Mouse (Mus musculus) heart, embryonic 14.5 days (tissue): ENCODE results near the gene Lhpp. TPM values are rescaled to one million over a fixed set of nuclear protein-coding genes. Genes with fewer than 3 reads are reported as not detected.
A peak's percentile ranks its signal among the peaks of the same experiment; 100 is the strongest.

Experiments
- ATAC-seq: fragments of 200-750 bp; cut with Nextera tagmentation; 2 replicates; pipeline ENCODE4 v1.8.0; 2017; ENCODE audit warnings: low read depth, moderate TSS enrichment; ENCODE audit not compliant: insufficient number of reproducible peaks, insufficient read depth, low FRiP score
- H3K27ac ChIP-seq, 2 experiments: fragments of 200-500 bp in 1 of 2; fragments of 300-500 bp in 1 of 2; sonication (generic) in 1 of 2; replicated peaks in 1 of 2; 2 replicates each; pipeline ENCODE4 v1.5.1; 2012 to 2014; ENCODE audit warnings: low read depth in 2 of 2, low read length in 2 of 2, control low read depth in 1 of 2, mild to moderate bottlenecking in 1 of 2, mixed read lengths in 1 of 2; ENCODE audit not compliant: control insufficient read depth in 1 of 2, insufficient read depth in 1 of 2
- H3K27me3 ChIP-seq: fragments of 300-500 bp; sonication (generic); 2 replicates; pipeline ENCODE4 v1.6.1; 2014; ENCODE audit warnings: mild to moderate bottlenecking, low read length, control low read depth; ENCODE audit not compliant: control insufficient read depth, insufficient read depth
- H3K36me3 ChIP-seq: fragments of 300-500 bp; sonication (generic); 2 replicates; pipeline ENCODE4 v1.6.1; 2014; ENCODE audit warnings: mild to moderate bottlenecking, control low read depth, low read length, mixed read lengths; ENCODE audit not compliant: control insufficient read depth, insufficient read depth
- H3K4me1 ChIP-seq, 2 experiments: fragments of 200-500 bp in 1 of 2; fragments of 300-500 bp in 1 of 2; sonication (generic) in 1 of 2; 2 replicates each; pipeline ENCODE4 v1.6.1; 2012 to 2014; ENCODE audit warnings: low read length in 2 of 2, control low read depth in 1 of 2, mixed read lengths in 1 of 2; ENCODE audit not compliant: control insufficient read depth in 2 of 2, insufficient read depth in 2 of 2
- H3K4me2 ChIP-seq: fragments of 300-500 bp; sonication (generic); 2 replicates; pipeline ENCODE4 v1.6.1; 2014; ENCODE audit warnings: mild to moderate bottlenecking, low read length
- H3K4me3 ChIP-seq, 2 experiments: fragments of 200-500 bp in 1 of 2; fragments of 300-500 bp in 1 of 2; sonication (generic) in 1 of 2; 2 replicates each; pipeline ENCODE4 v1.5.1; 2012 to 2014; ENCODE audit warnings: low read length in 2 of 2, mild to moderate bottlenecking in 2 of 2, control low read depth in 1 of 2, low read depth in 1 of 2, moderate library complexity in 1 of 2; ENCODE audit not compliant: control insufficient read depth in 1 of 2, insufficient read depth in 1 of 2
- H3K9ac ChIP-seq: fragments of 300-500 bp; sonication (generic); 2 replicates; pipeline ENCODE4 v1.6.1; 2014; ENCODE audit warnings: mild to moderate bottlenecking, low read length
- H3K9me3 ChIP-seq: fragments of 300-500 bp; sonication (generic); 2 replicates; pipeline ENCODE4 v1.6.1; 2016; ENCODE audit warnings: low read length, control low read depth; ENCODE audit not compliant: control insufficient read depth
- WGBS: fragments of 180-500 bp; shearing (Covaris S2); extraction: QIAGEN DNeasy Blood & Tissue Kit; methylation state at CpG from one replicate; pipeline ENCODE4 v1.1.7; 2014; 5-methylcytosine and 5-hydroxymethylcytosine counted together
- polyA plus RNA-seq: library from polyadenylated mRNA; unstranded; fragments of >200 nt; fragmentation: Nextera tagmentation; extraction: Ambion mirVana; gene quantifications from 2 replicates; pipeline ENCODE4 v1.2.1, GENCODE M21; 2014

The Lhpp gene
- polyA plus RNA-seq, 1 experiment from 2014 or later, result 35.0 TPM

GRCm38 (mm10) chr7:132738844-132739243, 128.4 kb downstream of the Lhpp start:
- Histone ChIP-seq H3K27ac (no peak overlapping the region), H3K36me3 (0 out of 2 replicates have a peak, but pooled peaks cover 9% of the 10 kb centered on the region), H3K4me3 (no peak overlapping the region), H3K9ac (no peak overlapping the region), H3K27me3 (no peaks in the 10 kb centered on the region), H3K4me1 (peaks cover 19 to 39% of the 10 kb centered on the region in 2 experiments), H3K4me2 (no peak overlapping the region), H3K9me3 (no peaks in the 10 kb centered on the region)
- 85% methylated on average over 6 of the region's 6 CpGs for WGBS
- ATAC-seq, result no peak

- no peak for ATAC-seq
- WGBS, result 36% methylated on average over 6 of the region's 6 CpGs
- H3K4me2 ChIP-seq, result no peak overlapping the region
Measured at GRCm38 (mm10) chr7:132739829-132740228, 129.4 kb downstream of the Lhpp start.

GRCm38 (mm10) chr7:132742912-132743311, 132.5 kb downstream of the Lhpp start:
- no peaks in the 10 kb centered on the region for H3K9me3 ChIP-seq
- peaks cover 3 to 17% of the 10 kb centered on the region in 2 experiments; a peak in 3 of 4 replicates for H3K4me1 ChIP-seq
- no peak for ATAC-seq
- no peak overlapping the region for H3K9ac ChIP-seq
- H3K36me3 ChIP-seq, result no peaks in the 10 kb centered on the region
- no peak overlapping the region for H3K27ac ChIP-seq
- H3K27me3 ChIP-seq, result no peaks in the 10 kb centered on the region
- H3K4me3 ChIP-seq, result no peak overlapping the region
- no peak overlapping the region for H3K4me2 ChIP-seq
- WGBS, result 87% methylated on average over 5 of the region's 5 CpGs

More at GRCm38 (mm10) chr7:132739829-132740228, 129.4 kb downstream of the Lhpp start:
- H3K27ac ChIP-seq, result 0 out of 4 replicates have a peak overlapping the region, but pooled peaks of 1 of the 2 experiments have one; percentile 33
- no peaks in the 10 kb centered on the region for H3K27me3 ChIP-seq
- 0 out of 2 replicates have a peak, but pooled peaks cover 3% of the 10 kb centered on the region for H3K36me3 ChIP-seq
- H3K9ac ChIP-seq, result no peak overlapping the region; the same call in 1 of the 2 replicates
- H3K4me3 ChIP-seq, result no peak overlapping the region
- H3K4me1 ChIP-seq, result peaks cover 19 to 39% of the 10 kb centered on the region in 2 experiments
- H3K9me3 ChIP-seq, result no peaks in the 10 kb centered on the region

- no peak overlapping the region for H3K27ac ChIP-seq
- H3K27me3 ChIP-seq, result no peaks in the 10 kb centered on the region
- no peak overlapping the region for H3K4me2 ChIP-seq
- H3K36me3 ChIP-seq, result peaks cover 11% of the 10 kb centered on the region; the same call in 1 of the 2 replicates
- no peak overlapping the region for H3K9ac ChIP-seq
- 62% methylated on average over 6 of the region's 6 CpGs for WGBS
- H3K4me1 ChIP-seq, result peaks cover 8 to 9% of the 10 kb centered on the region in 2 experiments
- H3K9me3 ChIP-seq, result no peaks in the 10 kb centered on the region
- H3K4me3 ChIP-seq, result no peak overlapping the region
- no peak for ATAC-seq
Measured at GRCm38 (mm10) chr7:132747096-132747495, 136.7 kb downstream of the Lhpp start.

- Histone ChIP-seq H3K36me3 (peaks cover 11% of the 10 kb centered on the region; the same call in 1 of the 2 replicates), H3K4me2 (no peak overlapping the region), H3K9me3 (no peaks in the 10 kb centered on the region), H3K27me3 (no peaks in the 10 kb centered on the region), H3K9ac (no peak overlapping the region), H3K4me3 (no peak overlapping the region), H3K4me1 (peaks cover 9% of the 10 kb centered on the region in 2 experiments), H3K27ac (no peak overlapping the region)
- 73% methylated on average over 3 of the region's 3 CpGs for WGBS
- ATAC-seq, result no peak
Measured at GRCm38 (mm10) chr7:132748076-132748769, 137.8 kb downstream of the Lhpp start.

GRCm38 (mm10) chr7:132749504-132749903, 139.1 kb downstream of the Lhpp start:
- H3K4me2 ChIP-seq, result no peak overlapping the region
- ATAC-seq, result no peak
- WGBS, result 91% methylated on average over 11 of the region's 11 CpGs
- no peaks in the 10 kb centered on the region for H3K27me3 ChIP-seq
- H3K9ac ChIP-seq, result no peak overlapping the region
- peaks cover 20% of the 10 kb centered on the region in 2 experiments for H3K4me1 ChIP-seq
- H3K9me3 ChIP-seq, result no peaks in the 10 kb centered on the region
- no peak overlapping the region for H3K4me3 ChIP-seq
- peaks cover 11% of the 10 kb centered on the region; the same call in 1 of the 2 replicates for H3K36me3 ChIP-seq
- no peak overlapping the region for H3K27ac ChIP-seq

- Histone ChIP-seq H3K4me1 (peaks cover 27 to 29% of the 10 kb centered on the region in 2 experiments), H3K4me2 (no peak overlapping the region), H3K36me3 (peaks cover 14% of the 10 kb centered on the region), H3K27ac (peak overlapping the region in 1 of 2 experiments; percentile 20; a peak in 1 of 4 replicates), H3K4me3 (no peak overlapping the region), H3K27me3 (no peaks in the 10 kb centered on the region), H3K9ac (no peak overlapping the region), H3K9me3 (no peaks in the 10 kb centered on the region)
- 17% methylated on average over 2 of the region's 2 CpGs for WGBS
- no peak for ATAC-seq
Measured at GRCm38 (mm10) chr7:132751716-132752115, 141.3 kb downstream of the Lhpp start.
